Mouse (Mus musculus) midbrain, embryonic 14.5 days (tissue): ENCODE measurements at regions not wholly inside any gene's neighbourhood (a gene's known extent, or its start where the extent isn't known, plus 50 kb on each side); places are given as distances from the start of the nearest gene placed in this dataset.

Experiments used
- ATAC-seq: fragments of 200-750 bp; cut with Nextera tagmentation; 2 replicates; pipeline ENCODE4 v1.8.0; 2017; ENCODE audit warnings: moderate number of reproducible peaks, moderate library complexity; ENCODE audit not compliant: low FRiP score, low TSS enrichment
- DNase-seq: peaks from one replicate; pipeline ENCODE4 v3.0.0-alpha.2; 2015
- H3K27ac ChIP-seq: fragments of 300-500 bp; sonication (generic); replicated peaks from 2 replicates; pipeline ENCODE4 v1.5.1; 2014; ENCODE audit warnings: mild to moderate bottlenecking, low read depth, low read length, moderate library complexity
- H3K27me3 ChIP-seq: fragments of 300-500 bp; sonication (generic); 2 replicates; pipeline ENCODE4 v1.6.1; 2014; ENCODE audit warnings: low read length, control low read depth, mixed read lengths; ENCODE audit not compliant: control insufficient read depth, insufficient read depth
- H3K36me3 ChIP-seq: fragments of 300-500 bp; sonication (generic); 2 replicates; pipeline ENCODE4 v1.6.1; 2014; ENCODE audit warnings: low read length, control low read depth; ENCODE audit not compliant: control insufficient read depth, insufficient read depth
- H3K4me1 ChIP-seq: fragments of 300-500 bp; sonication (generic); 2 replicates; pipeline ENCODE4 v1.6.1; 2014; ENCODE audit warnings: mild to moderate bottlenecking, antibody characterized with exemption, low read length, control low read depth; ENCODE audit not compliant: control insufficient read depth, insufficient read depth
- H3K4me2 ChIP-seq: fragments of 300-500 bp; sonication (generic); 2 replicates; pipeline ENCODE4 v1.6.1; 2014; ENCODE audit warnings: mild to moderate bottlenecking, low read length, moderate library complexity
- H3K4me3 ChIP-seq: fragments of 300-500 bp; sonication (generic); replicated peaks from 2 replicates; pipeline ENCODE4 v1.5.1; 2014; ENCODE audit warnings: low read depth, low read length
- H3K9ac ChIP-seq: fragments of 300-500 bp; sonication (generic); replicated peaks from 2 replicates; pipeline ENCODE4 v1.6.1; 2014; ENCODE audit warnings: mild to moderate bottlenecking, low read length, moderate library complexity
- H3K9me3 ChIP-seq: fragments of 300-500 bp; sonication (generic); 2 replicates; pipeline ENCODE4 v1.6.1; 2016; ENCODE audit warnings: low read length, control low read depth, mixed read lengths; ENCODE audit not compliant: control insufficient read depth
- WGBS: fragments of 180-500 bp; shearing (Covaris S2); extraction: QIAGEN DNeasy Blood & Tissue Kit; methylation state at CpG from one replicate; pipeline ENCODE4 v1.1.7; 2014; 5-methylcytosine and 5-hydroxymethylcytosine counted together

DNA sequence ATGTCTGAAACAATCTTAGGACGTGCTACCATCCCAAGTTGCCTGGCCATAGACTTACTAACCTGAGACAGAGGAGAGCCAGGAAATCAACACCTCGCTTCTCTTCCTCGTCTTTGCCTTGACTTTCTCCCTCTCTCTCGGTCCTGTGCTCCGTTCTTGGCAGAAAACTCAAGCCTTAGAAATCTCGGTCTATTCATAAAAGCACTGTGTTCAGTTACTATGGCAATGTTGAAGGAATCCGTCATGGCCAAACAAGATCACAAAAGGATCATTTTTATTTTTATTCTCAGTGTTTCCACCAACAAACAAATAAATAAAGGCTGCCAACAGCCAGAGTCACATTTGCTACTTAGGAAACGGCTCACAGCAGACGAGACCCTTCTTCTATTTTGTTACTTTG lies 85.6 kb upstream of the Sox5 start:
- H3K9ac ChIP-seq, result no peak overlapping the region
- no peaks in the 10 kb centered on the region; the same call in 1 of the 2 replicates for H3K27me3 ChIP-seq
- H3K4me2 ChIP-seq, result no peak overlapping the region
- DNase-seq, result peak; percentile 57
- 0 out of 2 replicates have a peak overlapping the region, but pooled peaks have one; percentile 26 for H3K27ac ChIP-seq
- no peaks in the 10 kb centered on the region for H3K36me3 ChIP-seq
- no peak for ATAC-seq
- peaks cover 14% of the 10 kb centered on the region; the same call in 1 of the 2 replicates for H3K4me1 ChIP-seq
- H3K9me3 ChIP-seq, result no peaks in the 10 kb centered on the region
- WGBS, result 25% methylated on average over 9 of the region's 9 CpGs
- no peak overlapping the region for H3K4me3 ChIP-seq

DNA sequence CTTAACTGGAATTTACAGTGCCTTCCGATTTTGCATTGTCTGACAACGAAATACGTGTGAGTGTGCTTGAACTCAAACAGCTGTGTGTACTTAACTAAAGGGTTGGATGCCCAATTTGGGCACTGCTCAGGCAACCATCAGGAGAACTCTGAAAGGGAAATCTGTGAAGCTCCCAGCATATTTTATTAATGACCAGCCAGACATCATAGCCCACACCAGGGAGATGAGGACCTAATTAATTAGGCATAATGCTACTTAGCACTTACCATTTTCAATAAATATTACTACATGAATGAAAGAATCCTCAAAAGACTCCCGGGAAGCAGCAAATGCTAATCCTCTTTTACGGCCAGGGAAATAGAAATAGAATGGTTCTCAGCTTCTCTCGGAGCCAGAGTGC lies 82.2 kb upstream of the Sox5 start:
- no peak overlapping the region for H3K9ac ChIP-seq
- WGBS, result 37% methylated on average over 6 of the region's 6 CpGs
- H3K27me3 ChIP-seq, result no peaks in the 10 kb centered on the region; the same call in 1 of the 2 replicates
- H3K4me2 ChIP-seq, result no peak overlapping the region
- ATAC-seq (no peak), DNase-seq (peak; percentile 62)
- no peak overlapping the region for H3K4me3 ChIP-seq
- H3K27ac ChIP-seq, result no peak overlapping the region
- no peaks in the 10 kb centered on the region for H3K36me3 ChIP-seq
- peaks cover 14% of the 10 kb centered on the region; the same call in 1 of the 2 replicates for H3K4me1 ChIP-seq
- H3K9me3 ChIP-seq, result no peaks in the 10 kb centered on the region

DNA sequence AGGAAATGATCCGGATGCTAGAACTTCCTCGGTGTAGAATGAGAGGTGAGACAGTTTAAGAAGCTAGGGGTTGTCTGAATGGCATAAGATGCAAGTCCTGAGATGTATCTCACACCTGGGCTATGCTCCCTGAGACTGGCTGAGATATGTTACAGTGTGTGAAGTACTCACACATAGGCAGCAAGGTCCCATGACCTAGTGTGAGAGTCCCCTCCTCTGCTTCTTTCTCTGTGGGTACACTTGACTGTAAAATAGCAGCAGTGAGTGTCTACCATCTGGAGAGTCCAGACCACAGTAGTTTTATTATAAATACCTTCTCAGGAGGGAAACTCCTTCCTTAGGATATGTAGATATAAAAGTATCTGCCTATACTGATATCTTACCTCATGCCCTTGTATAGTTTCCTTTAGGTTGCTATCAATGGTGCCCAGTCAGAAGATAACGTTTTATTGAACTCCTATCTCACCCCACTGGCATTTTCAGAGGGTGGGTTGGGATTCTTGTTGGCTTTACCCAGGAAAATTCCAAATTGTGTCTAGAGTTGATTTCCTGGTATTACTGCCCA lies 81.7 kb upstream of the Sox5 start:
- no peak for ATAC-seq
- H3K4me3 ChIP-seq, result no peak overlapping the region

DNA sequence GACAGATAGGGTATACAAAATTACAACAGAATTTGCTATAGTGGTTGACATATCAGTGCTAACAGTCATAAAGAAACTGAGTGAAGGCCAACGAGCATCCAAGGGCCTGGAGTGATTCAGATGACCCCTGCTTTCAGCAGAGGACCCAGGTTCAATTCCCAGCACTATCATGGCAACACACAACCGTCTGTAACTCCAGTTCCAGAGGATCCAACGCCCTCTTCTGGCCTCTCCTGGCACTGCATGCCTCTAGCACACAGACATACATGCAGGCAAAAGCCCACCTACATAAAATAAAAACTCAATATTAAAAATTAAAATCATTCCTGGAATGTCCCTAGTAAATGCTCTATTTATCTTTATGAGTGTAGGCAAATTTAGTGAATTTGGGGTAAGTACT lies 59.7 kb upstream of the Sox5 start:
- Histone ChIP-seq H3K9me3 (no peaks in the 10 kb centered on the region), H3K36me3 (no peaks in the 10 kb centered on the region), H3K27me3 (no peaks in the 10 kb centered on the region), H3K4me2 (no peak overlapping the region), H3K9ac (no peak overlapping the region), H3K4me3 (no peak overlapping the region), H3K4me1 (no peaks in the 10 kb centered on the region), H3K27ac (no peak overlapping the region)
- DNase-seq, result no peak
- 71% methylated on average over 3 of the region's 3 CpGs for WGBS
- ATAC-seq, result no peak

More for the DNA sequence above, 81.7 kb upstream of the Sox5 start:
- Histone ChIP-seq H3K4me1 (peaks cover 14% of the 10 kb centered on the region; the same call in 1 of the 2 replicates), H3K27me3 (no peaks in the 10 kb centered on the region; the same call in 1 of the 2 replicates), H3K36me3 (no peaks in the 10 kb centered on the region), H3K9me3 (no peaks in the 10 kb centered on the region), H3K27ac (no peak overlapping the region), H3K4me2 (no peak overlapping the region), H3K9ac (no peak overlapping the region)
- WGBS, result 92% methylated on average over 3 of the region's 3 CpGs
- DNase-seq, result no peak

DNA sequence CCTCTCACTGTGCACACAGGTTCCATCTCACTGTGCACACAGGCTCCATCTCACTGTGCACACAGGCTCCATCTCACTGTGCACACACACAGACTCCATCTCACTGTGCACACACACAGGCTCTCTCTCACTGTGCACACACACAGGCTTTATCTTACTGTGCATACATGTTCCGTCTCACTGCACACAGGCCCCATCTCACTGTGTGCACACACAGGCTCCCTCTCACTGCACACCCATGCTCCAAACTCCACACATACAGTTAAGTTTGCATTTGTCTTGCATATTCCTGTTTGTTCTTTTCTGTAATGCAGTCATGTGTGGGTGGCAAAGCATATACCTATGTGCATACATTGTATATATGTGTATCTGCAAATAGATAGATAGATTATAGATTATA lies 57.6 kb upstream of the Sox5 start:
- no peak for ATAC-seq
- no peak overlapping the region for H3K9ac ChIP-seq
- 91% methylated on average over 1 of the region's 1 CpGs for WGBS

DNA sequence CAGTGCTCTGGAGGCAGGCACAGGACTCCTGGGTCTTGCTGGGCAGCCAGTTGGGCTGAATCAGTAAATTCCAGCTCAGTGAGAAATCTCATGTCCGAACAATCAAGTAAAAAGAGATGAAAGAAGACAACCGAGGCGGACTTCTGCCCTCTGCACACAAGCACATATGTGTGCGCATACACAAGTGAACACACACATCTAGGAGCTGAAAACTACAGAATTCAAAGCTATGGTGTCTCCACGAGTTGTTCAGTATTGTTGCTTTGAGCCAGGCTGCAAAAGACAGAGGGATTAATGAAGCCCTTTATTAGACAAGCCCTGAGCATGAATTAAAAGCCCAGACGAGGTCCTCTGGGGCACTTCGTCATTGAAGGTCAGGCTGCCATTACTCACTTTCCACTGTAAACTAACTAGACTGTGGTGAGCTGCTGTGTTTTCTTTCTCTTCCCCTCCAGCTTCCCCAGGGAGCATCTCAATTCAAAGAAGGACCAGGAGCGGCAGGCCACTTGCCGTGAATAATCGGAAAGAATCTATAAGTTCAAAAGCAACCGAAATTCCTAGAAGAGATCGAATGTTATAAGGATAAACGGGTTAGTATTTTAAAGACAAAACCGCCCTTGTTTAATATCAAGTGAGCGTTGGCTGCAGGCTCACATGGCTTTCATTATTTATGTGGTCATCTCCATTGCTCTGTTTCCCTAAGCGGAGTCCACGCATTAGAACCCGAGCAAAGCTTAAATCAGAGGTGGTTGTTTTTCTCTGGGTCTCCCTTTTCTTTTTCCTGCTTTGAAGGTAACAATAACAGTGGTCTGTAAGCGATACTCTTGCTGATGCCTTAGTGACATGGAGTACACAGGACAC lies 52.8 kb upstream of the Sox5 start:
- DNase-seq, result peak; percentile 65
- Histone ChIP-seq H3K9me3 (no peaks in the 10 kb centered on the region), H3K27ac (no peak overlapping the region), H3K36me3 (no peaks in the 10 kb centered on the region), H3K27me3 (no peaks in the 10 kb centered on the region), H3K4me1 (peaks cover 8% of the 10 kb centered on the region; the same call in 1 of the 2 replicates), H3K4me3 (no peak overlapping the region), H3K9ac (no peak overlapping the region), H3K4me2 (peak overlapping the region; percentile 34)
- 22% methylated on average over 19 of the region's 19 CpGs for WGBS
- no peak for ATAC-seq

More for the DNA sequence above, 57.6 kb upstream of the Sox5 start:
- H3K27ac ChIP-seq, result no peak overlapping the region
- H3K36me3 ChIP-seq, result no peaks in the 10 kb centered on the region
- no peaks in the 10 kb centered on the region for H3K27me3 ChIP-seq
- H3K4me3 ChIP-seq, result no peak overlapping the region
- DNase-seq, result no peak
- H3K4me2 ChIP-seq, result no peak overlapping the region
- peaks cover 7% of the 10 kb centered on the region; the same call in 1 of the 2 replicates for H3K4me1 ChIP-seq
- H3K9me3 ChIP-seq, result no peaks in the 10 kb centered on the region
